Mouse (Mus musculus): ENCODE data around the gene Rbms3.

- TF ChIP-seq CTCF (IDR thresholded peaks at IDR 0.05) (no peak), EP300 (IDR thresholded peaks at IDR 0.05) (peak; percentile 80)
Measured at GRCm38 (mm10) chr9:116701511-116702179, 928.1 kb downstream of the Rbms3 start.
